Mouse (Mus musculus): ENCODE results near the gene Tial1.

Gene Tial1

DNA sequence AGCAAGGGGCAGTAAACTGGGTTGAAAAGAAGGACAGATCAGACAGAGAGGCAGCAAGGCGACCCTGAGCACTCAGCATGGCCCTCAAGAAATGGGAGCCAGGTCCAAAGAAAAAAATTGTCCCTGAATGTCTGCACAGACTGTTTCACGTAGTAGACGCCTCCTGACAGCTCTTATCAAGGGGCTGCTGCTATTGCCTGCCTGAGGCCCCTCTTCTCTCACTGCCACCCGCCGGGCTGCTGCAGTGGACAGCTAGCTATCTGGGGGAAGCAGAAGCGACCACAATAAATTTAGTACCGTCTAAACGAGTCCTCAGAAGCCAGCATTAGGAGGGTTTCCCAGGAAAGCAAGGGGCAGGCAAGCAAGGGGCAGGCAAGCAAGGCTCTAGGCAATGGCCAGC, 47.1 kb downstream of the Tial1 start:
- DNase-seq: no peak

DNA sequence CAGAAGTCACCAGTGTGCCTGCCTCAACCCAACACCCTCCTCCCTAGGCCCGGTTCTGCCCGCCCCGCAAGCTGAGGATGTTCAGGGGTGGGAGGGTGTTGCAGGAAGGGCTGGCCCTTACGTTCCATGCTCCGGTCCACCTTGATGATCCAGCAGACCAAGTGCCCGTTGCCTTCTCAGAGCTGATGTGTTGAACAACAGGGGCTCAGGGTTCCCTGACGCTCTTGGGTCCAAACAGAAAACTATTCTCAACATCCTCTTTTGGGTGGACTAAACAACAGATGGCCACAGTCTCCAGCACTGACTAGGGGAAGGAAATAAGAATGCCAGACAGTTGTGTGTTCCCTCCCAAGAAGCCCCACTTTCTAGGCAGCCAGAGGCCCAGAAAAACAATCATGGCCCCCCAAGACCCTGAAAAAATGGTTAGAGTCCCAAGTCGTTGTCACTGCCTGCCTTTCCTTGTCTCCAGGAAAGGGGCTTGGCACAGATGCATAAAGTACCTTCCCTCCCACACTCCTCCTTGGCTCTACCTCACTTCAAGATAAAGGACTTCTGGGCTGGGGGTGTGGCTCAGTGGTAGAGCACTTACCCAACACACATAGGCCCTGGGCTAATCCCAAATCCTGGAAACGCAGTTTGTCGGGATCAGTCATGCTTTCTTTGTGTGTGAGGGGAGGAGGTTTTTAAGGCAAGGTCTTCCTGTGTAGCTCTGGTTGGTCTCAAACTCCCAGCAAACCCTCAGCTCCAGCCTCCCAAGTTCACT, 49.3 kb downstream of the Tial1 start:
- DNase-seq: no peak

DNA sequence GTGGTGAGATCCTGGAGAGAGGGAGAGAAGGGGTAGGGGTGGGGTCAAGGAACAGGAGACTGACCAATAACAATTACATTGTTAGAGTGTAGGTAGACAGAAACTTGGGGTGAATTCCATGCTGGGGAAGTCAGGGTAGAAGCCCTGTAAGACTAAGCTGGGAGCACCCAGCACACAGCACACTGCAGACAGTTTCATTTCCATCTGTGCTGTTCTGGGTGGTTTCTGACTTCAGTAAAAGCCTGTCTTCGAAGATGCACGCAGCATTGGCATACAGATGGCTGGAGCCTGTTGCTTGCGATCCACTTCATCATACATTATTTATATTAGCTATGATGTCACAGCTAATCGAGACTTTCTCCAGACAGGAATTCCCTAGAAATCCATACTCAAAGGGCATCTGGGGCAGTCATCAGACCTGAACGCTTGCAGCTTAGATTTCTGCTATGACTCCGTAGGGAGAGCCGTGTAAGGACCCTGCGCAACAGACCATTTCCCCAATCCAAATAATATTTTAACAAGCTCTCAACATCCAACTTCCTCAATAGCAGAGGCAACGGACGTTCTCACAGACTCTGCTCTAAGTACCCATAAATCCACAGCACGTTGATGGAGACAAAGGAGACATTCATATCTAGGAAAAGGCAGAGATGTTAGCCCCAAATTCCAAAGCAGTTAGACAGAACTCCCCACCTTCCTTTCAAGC, 50.7 kb downstream of the Tial1 start:
- no peak for DNase-seq

DNA sequence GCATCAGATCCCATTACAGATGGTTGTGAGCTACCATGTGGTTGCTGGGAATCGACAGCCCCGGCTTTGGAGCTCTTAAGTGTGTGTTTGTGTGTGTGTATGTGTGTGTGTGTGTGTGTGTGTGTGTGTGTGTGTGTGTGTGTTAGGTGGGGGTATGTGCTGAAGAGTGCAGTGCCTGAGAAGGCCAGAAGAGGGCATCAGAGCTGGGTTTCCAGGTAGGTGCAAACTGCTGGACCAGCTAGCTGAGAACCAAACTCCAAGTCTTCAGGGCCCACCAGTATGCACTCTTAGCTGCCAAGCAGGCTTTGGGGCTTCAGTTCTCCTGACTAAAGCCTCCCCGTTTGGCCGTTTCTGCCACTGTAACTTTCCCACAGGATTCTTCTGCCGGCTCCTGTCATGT, 53.3 kb downstream of the Tial1 start:
- DNase-seq: no peak

DNA sequence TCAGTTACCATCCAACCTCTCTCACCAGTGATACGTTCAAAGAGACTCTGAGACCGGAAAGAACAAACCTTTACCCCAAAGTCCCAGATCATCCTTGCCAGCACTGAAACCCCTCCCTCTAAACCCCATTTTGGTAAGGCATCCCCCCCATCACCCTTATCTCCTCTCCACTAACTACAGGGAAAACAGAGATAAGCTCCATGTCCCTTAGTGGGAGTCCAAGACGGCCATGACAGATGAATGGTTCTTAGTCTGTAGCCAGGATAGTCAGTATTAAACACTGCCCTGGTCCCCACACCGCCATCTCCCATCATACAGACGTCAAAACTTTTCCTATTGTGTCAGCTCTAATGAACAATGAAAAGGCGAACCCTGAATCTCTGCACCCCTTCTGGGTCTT, 57.5 kb downstream of the Tial1 start:
- DNase-seq: no peak

DNA sequence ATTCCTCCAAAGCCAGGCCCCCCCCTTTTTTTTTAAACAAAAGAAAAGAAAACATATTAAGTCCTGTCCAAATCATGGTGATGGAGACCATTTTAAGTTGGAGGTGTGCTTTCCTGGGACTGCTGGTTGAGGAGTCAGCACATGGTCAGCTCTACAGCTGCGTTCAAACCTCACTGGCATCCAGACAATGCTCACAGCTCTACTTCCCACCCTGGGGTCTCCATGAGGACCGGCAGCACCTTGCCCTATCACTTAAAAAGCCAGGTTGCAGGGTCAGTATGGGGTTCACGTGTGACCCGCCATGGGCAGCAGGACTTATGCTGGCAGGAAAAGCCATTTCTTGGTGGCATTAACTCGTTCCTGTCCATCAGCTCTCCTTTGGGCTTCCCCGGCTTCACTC, 57.9 kb downstream of the Tial1 start:
- DNase-seq: no peak

DNA sequence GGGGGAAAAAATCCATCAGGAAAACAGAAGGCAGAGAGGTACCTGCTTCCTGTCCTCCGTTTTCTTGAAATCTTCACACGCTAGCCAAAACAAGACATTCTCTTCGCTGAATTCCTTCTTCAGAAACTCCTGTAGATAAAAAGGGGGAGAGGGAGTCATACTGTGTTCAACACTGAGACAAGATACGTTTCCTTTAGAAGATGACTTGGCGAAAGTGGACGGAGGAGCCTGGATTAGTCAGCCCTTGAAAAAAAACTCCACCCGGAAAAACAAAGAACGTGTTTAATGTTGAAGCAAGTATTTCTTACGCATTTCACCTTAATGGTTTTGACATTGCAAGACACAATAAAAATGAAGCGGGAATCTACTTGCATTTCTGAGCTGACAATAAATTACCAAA, 58.4 kb downstream of the Tial1 start:
- no peak for DNase-seq

DNA sequence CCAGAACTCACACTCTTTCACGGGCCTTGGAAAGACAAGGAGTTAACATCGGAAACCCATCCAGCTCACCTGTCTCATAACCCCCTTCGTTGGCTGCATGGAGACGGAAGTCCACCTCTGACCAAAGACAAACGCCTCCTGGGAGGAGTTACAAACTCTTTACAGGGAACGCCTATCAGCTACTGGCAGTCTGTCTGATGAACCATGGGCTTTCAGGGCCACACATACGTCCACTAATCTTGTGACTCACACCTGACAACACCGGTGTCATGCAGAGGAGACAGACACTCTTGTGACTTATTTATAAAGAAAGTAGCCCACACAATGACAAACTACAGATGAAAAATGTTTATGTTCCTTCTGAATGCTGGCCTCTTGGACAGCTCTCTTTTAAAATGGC, 58.9 kb downstream of the Tial1 start:
- DNase-seq: no peak

DNA sequence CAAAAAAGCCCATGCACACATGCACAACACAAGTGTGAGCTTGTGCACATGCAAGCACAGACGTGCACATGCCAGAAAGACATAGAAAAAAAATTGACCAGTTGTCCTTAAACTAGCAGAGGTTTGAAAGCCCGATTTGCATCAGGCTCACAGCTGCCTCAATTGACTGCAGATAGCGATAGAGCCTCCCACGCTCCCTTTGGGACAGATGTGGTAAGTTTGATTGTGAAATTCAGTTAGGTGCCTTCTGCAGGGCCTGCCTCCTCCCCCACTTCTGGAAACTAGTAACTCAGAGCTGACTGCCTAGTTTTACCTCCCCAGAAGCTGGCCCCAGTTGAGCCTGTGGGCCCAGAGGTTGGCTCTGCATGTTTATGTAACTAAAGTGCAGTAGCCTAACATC, 62.9 kb downstream of the Tial1 start:
- DNase-seq: no peak

DNA sequence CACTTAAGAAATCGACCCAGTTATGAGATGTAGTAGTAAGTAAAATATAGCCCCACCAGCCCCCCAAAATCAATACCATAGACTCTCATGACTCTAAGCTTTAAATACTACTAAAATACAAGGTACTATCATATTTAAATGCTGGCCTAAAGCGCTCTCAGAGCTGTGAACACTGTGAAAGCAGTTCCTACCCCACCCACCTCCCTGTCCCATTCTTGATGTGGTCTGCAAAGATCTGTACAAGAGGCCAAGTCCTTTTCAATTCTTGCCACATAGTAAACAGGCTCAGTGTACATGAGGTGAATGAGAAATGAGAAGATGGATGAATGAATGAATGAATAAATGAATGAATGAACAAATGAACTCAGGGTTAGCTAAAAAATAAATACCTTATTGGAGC, 64.5 kb downstream of the Tial1 start:
- DNase-seq: no peak

DNA sequence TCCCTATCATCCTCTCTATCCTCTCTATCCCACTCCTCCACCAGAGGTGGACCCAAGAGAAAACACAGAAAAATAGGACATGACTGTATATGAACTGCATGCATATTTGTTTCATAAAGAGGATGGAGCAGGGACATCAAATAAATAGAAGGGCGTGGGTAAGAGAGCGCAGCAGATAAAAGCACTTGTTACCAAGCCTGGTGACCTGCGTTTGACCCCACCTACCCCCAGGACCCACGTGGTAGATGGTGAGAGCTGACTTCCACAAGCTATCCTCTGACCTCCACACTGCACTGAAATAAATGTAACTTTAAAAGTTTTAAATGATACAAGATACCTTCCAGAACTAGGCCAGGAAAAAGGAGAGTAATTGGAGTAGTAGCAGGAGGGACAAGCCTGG, 67.8 kb downstream of the Tial1 start:
- DNase-seq: no peak

DNA sequence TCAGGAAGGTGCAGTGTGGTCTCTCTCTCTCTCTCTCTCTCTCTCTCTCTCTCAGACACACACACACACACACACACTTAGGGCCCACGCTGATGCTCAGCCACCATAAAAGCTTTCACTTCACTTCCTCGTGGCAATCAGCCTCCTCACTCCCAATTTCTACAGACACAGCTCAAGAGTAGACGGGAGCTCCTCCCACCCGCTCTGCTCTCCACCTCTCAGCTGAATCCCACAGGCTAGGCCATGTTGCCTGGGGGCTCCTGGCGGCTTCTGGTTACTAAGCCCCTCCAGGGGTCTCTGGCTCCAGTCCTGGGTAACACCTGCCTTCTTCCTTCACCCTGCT, 68.6 kb downstream of the Tial1 start:
- DNase-seq: no peak

DNA sequence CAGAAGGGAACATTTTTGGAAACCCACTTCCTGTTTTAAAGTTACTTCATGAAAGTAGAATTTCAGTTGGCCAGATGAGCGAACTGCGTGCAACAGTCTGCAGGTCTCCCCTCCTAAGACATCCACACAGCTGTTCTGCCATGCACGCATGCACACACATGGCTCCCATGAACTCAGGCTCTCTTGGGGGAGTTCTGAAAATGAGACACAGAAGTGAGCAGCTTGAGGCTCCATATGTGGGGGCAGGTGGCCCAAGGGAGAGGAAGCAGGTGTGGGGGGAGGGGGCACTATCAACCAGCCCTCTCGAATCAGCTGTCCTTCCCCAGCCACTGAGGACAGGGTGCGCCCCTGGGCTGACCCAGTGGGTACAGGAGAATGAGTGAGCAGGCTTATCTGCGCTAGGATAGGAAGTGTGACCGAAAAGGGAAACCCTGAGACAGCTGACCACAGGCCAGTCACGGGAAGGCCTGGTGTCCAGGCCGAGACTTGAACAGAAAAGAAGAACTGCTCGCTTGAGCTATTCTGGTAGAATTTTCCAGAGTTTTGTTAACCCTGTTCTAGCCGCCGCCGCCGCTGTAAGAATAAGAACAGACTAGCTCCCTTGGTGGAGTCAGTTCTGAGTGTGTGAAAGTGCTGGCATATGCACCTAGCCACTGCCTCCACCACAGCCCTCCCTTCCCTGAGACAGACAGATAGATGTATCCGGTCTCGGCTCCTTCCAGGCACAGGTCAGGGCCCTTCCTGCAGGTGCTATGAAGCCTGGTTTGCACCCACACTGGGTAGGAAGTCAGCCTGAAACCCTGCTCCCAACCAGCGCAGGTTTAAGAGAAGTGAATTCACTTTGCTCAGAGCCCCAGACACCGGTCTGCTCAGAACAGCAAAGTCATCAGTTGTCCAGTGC, 69.2 kb downstream of the Tial1 start:
- DNase-seq: no peak

DNA sequence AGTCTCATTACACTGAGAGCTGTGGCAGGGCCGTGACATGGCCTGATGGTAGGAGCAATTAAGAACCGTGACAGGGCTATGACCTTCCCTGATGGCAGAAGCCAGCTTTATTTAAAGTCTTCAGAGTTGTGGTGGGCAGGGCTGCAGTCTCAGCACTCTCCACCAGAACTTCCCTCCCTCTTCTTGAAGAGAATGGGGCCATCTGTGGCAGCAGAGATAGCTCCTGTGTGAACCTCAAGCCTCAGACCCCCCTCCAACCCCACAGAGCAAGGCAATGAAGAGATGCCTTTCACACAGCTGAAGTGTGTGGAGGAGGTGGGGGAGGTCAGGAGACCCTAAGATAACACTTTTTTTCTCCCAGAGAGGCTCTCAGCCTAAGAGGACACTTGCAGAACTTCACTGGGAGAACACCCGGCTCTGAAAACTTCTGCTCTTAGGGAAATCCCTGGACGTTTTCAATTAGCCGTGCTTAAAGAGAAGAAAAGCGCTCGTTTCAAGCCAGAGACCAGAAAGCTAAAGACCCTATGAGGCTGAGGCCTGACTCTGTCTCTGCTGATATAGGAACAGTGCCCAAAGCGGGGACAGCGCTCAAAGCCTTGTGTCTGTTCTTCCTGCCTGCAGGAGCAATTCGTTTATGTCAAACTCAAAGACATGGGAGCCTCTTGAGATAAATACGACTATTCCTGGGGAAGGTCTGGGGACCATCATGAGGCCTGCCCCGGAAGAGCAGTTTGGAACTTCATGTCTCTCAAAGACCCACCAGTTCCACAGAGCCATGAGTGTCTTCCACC, 70.1 kb downstream of the Tial1 start:
- no peak for DNase-seq

Data from kidney, adult 18-20 months (tissue).